Mouse (Mus musculus) neural tube, embryonic 13.5 days (tissue): Measurements from ENCODE around the gene Pou3f1. TPM values are rescaled to one million over a fixed set of nuclear protein-coding genes. Genes with fewer than 3 reads are reported as not detected.
A peak's percentile ranks its signal among the peaks of the same experiment; 100 is the strongest.
"Not testable (repeated sequence)": the region's sequence is repeated elsewhere in the genome, so short reads cannot be mapped to it uniquely, and the experiment has no call there.

Experiments
- ATAC-seq: fragments of 200-750 bp; cut with Nextera tagmentation; 2 replicates; pipeline ENCODE4 v1.8.0; 2017; ENCODE audit warnings: low read depth, mild to moderate bottlenecking, moderate TSS enrichment, moderate library complexity
- H3K27ac ChIP-seq: fragments of 300-500 bp; sonication (generic); replicated peaks from 2 replicates; pipeline ENCODE4 v1.5.1; 2015; ENCODE audit warnings: moderate library complexity, mild to moderate bottlenecking, inconsistent platforms
- H3K27me3 ChIP-seq: fragments of 300-500 bp; sonication (generic); 2 replicates; pipeline ENCODE4 v1.6.1; 2015; ENCODE audit warnings: mild to moderate bottlenecking, inconsistent platforms
- H3K36me3 ChIP-seq: fragments of 300-500 bp; sonication (generic); 2 replicates; pipeline ENCODE4 v1.6.1; 2015; ENCODE audit warnings: mild to moderate bottlenecking, inconsistent platforms
- H3K4me1 ChIP-seq: fragments of 300-500 bp; sonication (generic); replicated peaks from 2 replicates; pipeline ENCODE4 v1.6.1; 2015; ENCODE audit warnings: inconsistent platforms
- H3K4me2 ChIP-seq: fragments of 300-500 bp; sonication (generic); 2 replicates; pipeline ENCODE4 v1.6.1; 2015; ENCODE audit warnings: inconsistent platforms, mild to moderate bottlenecking, moderate library complexity
- H3K4me3 ChIP-seq: fragments of 300-500 bp; sonication (generic); 2 replicates; pipeline ENCODE4 v1.5.1; 2015; ENCODE audit warnings: mild to moderate bottlenecking, inconsistent platforms
- H3K9ac ChIP-seq: fragments of 300-500 bp; sonication (generic); 2 replicates; pipeline ENCODE4 v1.6.1; 2015; ENCODE audit warnings: moderate library complexity, mild to moderate bottlenecking, inconsistent platforms
- H3K9me3 ChIP-seq: fragments of 300-500 bp; sonication (generic); 2 replicates; pipeline ENCODE4 v1.6.1; 2016; ENCODE audit warnings: inconsistent platforms
- WGBS: fragments of 180-500 bp; shearing (Covaris S2); methylation state at CpG from one replicate; pipeline ENCODE4 v1.1.7; 2015; 5-methylcytosine and 5-hydroxymethylcytosine counted together
- polyA plus RNA-seq: library from polyadenylated mRNA; unstranded; fragments of >200 nt; fragmentation: Nextera tagmentation; extraction: Ambion mirVana; gene quantifications from 2 replicates; pipeline ENCODE4 v1.2.1, GENCODE M21; 2015

Gene Pou3f1
- polyA plus RNA-seq, 1 experiment from 2014 or later, result 8.0 TPM

DNA sequence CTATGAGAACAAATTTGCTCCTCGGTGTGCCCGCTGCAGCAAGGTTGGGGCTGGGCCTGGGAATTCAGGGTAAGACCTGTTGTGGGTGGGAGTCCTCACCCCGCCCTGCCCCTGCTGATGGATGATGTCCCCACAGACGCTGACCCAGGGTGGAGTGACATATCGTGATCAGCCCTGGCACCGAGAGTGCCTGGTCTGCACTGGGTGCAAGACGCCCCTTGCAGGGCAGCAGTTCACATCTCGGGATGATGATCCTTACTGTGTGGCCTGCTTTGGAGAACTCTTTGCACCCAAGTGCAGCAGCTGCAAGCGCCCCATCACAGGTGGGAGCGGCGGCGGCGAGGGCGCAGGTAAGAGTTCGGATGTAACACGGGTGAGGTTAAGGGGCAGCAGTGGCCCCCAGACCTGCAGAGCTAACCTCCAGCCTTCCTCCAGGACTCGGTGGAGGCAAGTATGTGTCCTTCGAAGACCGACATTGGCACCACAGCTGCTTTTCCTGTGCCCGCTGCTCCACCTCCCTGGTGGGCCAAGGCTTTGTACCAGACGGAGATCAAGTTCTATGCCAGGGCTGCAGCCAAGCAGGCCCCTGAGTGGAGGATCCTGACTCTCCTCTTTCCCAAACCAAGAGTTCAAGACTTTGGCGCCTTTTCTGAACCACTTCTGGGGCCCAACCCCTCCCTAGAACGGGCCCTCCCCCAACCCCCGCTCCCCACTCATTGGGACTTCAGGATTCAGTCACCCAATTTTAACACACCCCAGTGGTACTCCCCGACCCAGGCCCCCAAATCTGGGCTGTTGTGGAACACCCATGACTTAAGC is 51.0 kb downstream of the Pou3f1 start:
- H3K9me3 ChIP-seq, H3K4me2 ChIP-seq, ATAC-seq, H3K9ac ChIP-seq, H3K4me3 ChIP-seq, H3K27ac ChIP-seq, H3K36me3 ChIP-seq: not testable (repeated sequence)
- peaks cover 49% of the 10 kb centered on the region for H3K4me1 ChIP-seq
- 88% methylated on average over 25 of the region's 25 CpGs for WGBS
- H3K27me3 ChIP-seq, result peaks cover 41% of the 10 kb centered on the region

DNA sequence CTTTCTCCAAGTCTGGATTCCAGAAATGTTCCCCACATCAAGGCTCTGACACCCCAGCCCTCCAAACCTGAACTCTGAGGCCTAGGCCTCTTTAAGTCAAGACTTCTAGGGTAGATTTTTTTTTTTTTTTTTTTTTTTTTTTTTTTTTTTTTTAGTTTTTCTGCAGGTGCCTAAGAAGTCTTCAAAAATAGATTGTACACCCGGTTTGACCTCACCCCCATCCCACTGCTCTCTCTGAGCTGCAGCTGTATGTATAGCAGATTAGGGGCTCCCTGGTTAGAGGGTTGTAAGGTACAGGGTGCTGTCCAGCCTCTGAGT is 51.6 kb downstream of the Pou3f1 start:
- 26% methylated on average over 1 of the region's 1 CpGs for WGBS
- not testable (repeated sequence) for H3K4me3 ChIP-seq, ATAC-seq, H3K36me3 ChIP-seq, H3K9ac ChIP-seq, H3K9me3 ChIP-seq
- Histone ChIP-seq H3K27me3 (peaks cover 40% of the 10 kb centered on the region), H3K27ac (peak overlapping the region; percentile 74), H3K4me1 (peaks cover 48% of the 10 kb centered on the region), H3K4me2 (peak overlapping the region; percentile 55)

DNA sequence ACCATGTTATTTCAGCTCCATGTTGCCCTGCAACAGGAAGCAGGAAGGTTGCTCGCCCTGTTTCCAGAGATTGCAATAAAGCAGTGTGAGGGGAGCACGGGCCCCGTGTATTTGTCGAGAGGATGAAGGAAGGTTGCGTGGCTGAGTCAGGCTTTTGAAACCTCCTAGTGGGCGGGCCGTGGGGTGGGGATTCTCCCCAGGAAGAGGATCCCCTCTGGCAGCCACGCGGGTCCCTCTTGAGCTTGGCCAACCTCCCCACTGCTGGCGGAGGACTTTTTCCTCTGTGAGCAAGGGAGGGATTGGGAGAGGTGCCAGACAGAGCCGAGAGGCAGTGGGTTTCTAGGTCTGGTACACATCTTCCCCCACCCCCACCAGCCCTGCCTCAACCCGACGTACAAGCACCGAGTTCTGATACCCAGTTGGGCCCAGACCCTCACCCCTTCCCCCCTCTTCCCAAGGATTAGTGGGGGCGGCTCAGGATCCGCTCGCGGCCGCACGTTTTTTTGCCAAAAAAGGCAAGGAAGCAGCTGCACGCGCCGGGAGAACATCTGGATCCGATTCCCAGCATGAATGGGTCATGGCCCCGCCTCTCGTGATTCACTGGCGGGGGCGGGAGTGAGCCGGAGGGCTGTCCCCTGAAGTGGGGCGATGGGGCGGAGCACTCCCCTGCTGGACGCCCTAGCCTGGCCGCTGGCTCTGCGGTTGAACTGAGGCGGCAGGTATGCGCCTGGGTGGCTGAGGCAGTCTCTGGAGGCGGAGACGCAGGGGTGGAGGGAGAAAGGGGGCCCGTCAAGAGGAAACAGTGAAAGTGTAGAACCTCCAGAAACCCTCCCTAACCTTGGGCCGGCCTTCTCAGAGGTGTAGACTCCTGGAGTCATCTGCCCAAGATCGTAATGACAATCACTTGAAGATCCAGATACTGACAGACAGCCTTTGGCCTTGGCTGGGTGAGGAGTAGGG is 52.2 kb downstream of the Pou3f1 start:
- 3% methylated on average over 41 of the region's 41 CpGs for WGBS
- H3K4me3 ChIP-seq, result peak overlapping the region; percentile 29
- H3K36me3 ChIP-seq, result no peaks in the 10 kb centered on the region
- H3K27ac ChIP-seq, result peak overlapping the region; percentile 74
- ATAC-seq, result peak; percentile 59
- H3K9me3 ChIP-seq, result no peaks in the 10 kb centered on the region
- H3K4me2 ChIP-seq, result peak overlapping the region; percentile 55
- H3K27me3 ChIP-seq, result peaks cover 35% of the 10 kb centered on the region
- peaks cover 44% of the 10 kb centered on the region for H3K4me1 ChIP-seq
- peak overlapping the region; percentile 45 for H3K9ac ChIP-seq

DNA sequence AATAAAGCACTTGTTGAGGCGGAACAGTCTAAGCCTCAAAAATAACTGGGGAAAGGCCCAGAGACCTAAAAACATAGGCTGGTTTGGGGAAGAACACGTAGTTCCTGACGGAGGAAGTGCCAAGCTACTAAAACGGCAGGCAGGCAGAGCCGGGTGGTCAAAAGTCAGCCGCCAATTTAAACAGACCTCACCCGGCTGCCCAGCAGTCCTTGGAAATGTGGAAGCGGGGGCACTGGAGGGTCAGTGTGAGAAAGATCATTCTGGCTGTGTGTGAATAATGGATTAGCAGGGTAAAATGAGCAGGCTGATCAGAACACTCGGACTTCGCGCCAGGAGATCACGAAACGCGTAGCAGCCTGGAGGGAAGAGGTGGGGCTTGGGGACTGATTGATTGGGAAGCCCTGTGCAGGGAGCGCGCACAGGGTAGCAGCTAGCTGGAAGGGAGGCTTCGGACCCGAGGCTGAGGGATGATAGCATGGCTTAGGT is 53.4 kb downstream of the Pou3f1 start:
- Histone ChIP-seq H3K36me3 (no peaks in the 10 kb centered on the region), H3K4me3 (no peak overlapping the region; the same call in 1 of the 2 replicates), H3K27ac (peak overlapping the region; percentile 74; the same call in 1 of the 2 replicates), H3K9me3 (no peaks in the 10 kb centered on the region), H3K27me3 (peaks cover 29% of the 10 kb centered on the region), H3K9ac (no peak overlapping the region), H3K4me1 (peaks cover 35% of the 10 kb centered on the region), H3K4me2 (peak overlapping the region; percentile 55)
- 3% methylated on average over 18 of the region's 18 CpGs for WGBS
- no peak for ATAC-seq

Other genes starting within 250 kb of the Pou3f1 start
- 0.47 and 0.68 TPM in 2 replicates for gene 3100002H09Rik, start 46.0 kb upstream of the Pou3f1 start, polyA plus RNA-seq
- gene Utp11, start 36.8 kb downstream of the Pou3f1 start, polyA plus RNA-seq, result 49.2 and 54.2 TPM in 2 replicates
- 2.6 and 2.9 TPM in 2 replicates for gene Fhl3, start 43.9 kb downstream of the Pou3f1 start, polyA plus RNA-seq
- gene Sf3a3, start 58.0 kb downstream of the Pou3f1 start, polyA plus RNA-seq, result 101 and 115 TPM in 2 replicates
- gene Inpp5b, start 85.0 kb downstream of the Pou3f1 start, polyA plus RNA-seq, result 23.6 and 29.1 TPM in 2 replicates
- 11.7 and 12.2 TPM in 2 replicates for gene Mtf1, start 145.3 kb downstream of the Pou3f1 start, polyA plus RNA-seq
- gene Yrdc, start 193.9 kb downstream of the Pou3f1 start, polyA plus RNA-seq, result 39.6 and 46.6 TPM in 2 replicates
- 74.9 and 80.2 TPM in 2 replicates for gene 1110065P20Rik, start 194.4 kb downstream of the Pou3f1 start, polyA plus RNA-seq
- gene Maneal, start 205.4 kb downstream of the Pou3f1 start, polyA plus RNA-seq, result 8.2 and 10.0 TPM in 2 replicates
- gene Epha10, start 224.1 kb downstream of the Pou3f1 start, polyA plus RNA-seq, result 4.7 and 5.3 TPM in 2 replicates